Comparison of ENCODE assay signal across 11 mouse cellular contexts in the genomic region with DNA sequence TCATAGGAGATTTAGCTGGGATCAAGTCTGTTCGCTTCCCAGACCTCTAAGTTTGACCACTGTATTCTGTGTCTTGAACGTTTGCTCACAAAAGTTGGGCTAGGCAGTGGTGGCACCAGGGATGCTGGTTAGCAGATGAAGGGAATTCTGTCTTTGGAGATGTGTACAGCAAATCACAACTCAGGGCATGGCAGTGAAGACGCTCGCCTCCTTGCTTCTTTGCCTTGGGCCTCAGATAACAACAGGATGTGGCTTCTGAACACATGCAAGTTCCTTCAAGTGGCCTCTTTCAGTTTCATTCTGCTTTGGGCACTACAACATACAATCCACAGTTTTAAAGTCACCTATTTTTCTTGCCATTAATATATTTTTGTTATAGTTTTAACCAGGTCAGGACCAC. TPM values are rescaled to one million over a fixed set of nuclear protein-coding genes. Genes with fewer than 3 reads are reported as not detected.
A peak's percentile ranks its signal among the peaks of the same experiment; 100 is the strongest.
DNase-seq lines count a peak whose midpoint lies in the region; ATAC-seq and TF ChIP-seq lines count a peak whose summit lies in the region.
"Had no signal": no experiment of that assay in that cellular context is flagged by ENCODE, and none has a peak within 500 bp of the region (broad histone marks: within the 10 kb centered on the region; RNA-seq: fewer than 3 reads in every experiment).

No protein-coding gene starts in this region.

- no peak overlapping the region for H3K4me2 ChIP-seq in heart, embryonic 12.5 days
- H3K4me2 ChIP-seq in forebrain, embryonic 12.5 days: no peak overlapping the region
- no peak overlapping the region for H3K4me2 ChIP-seq in hindbrain, embryonic 16.5 days (ENCODE audit: low read length)
- H3K4me2 ChIP-seq: midbrain, embryonic 15.5 days had no signal

- peaks cover 53% of the 10 kb centered on the region for H3K4me1 ChIP-seq in heart, embryonic 12.5 days (replicated peaks)
- H3K4me1 ChIP-seq in forebrain, embryonic 12.5 days: peaks cover 7% of the 10 kb centered on the region; the same call in 1 of the 2 replicates
- peaks cover 8% of the 10 kb centered on the region for H3K4me1 ChIP-seq in cerebellum, adult 2 months (ENCODE audit: control insufficient read depth, insufficient read depth, low read length)
- H3K4me1 ChIP-seq in hindbrain, embryonic 16.5 days (ENCODE audit: control insufficient read depth, insufficient read depth, low read depth, low read length): peaks cover 8% of the 10 kb centered on the region
- H3K4me1 ChIP-seq: midbrain, embryonic 15.5 days had no signal

- no peak overlapping the region for H3K4me3 ChIP-seq in heart, embryonic 12.5 days
- H3K4me3 ChIP-seq in forebrain, embryonic 12.5 days (replicated peaks): no peak overlapping the region
- H3K4me3 ChIP-seq in cerebellum, adult 2 months (replicated peaks; ENCODE audit: insufficient read depth, low read depth, low read length): no peak overlapping the region
- H3K4me3 ChIP-seq in hindbrain, embryonic 16.5 days (ENCODE audit: low read length): no peak overlapping the region
- H3K4me3 ChIP-seq: midbrain, embryonic 15.5 days had no signal

- H3K27ac ChIP-seq in heart, embryonic 12.5 days (ENCODE audit: poor library complexity, severe bottlenecking): peak overlapping the region; percentile 36; the same call in 1 of the 2 replicates
- H3K27ac ChIP-seq in forebrain, embryonic 12.5 days: no peak overlapping the region
- no peak overlapping the region for H3K27ac ChIP-seq in cerebellum, adult 2 months (ENCODE audit: insufficient read depth, low read length)
- no peak overlapping the region for H3K27ac ChIP-seq in hindbrain, embryonic 16.5 days (ENCODE audit: low read depth, low read length)
- H3K27ac ChIP-seq: midbrain, embryonic 15.5 days had no signal

- no peaks in the 10 kb centered on the region for H3K36me3 ChIP-seq in heart, embryonic 12.5 days
- no peaks in the 10 kb centered on the region for H3K36me3 ChIP-seq in forebrain, embryonic 12.5 days (replicated peaks)
- H3K36me3 ChIP-seq in hindbrain, embryonic 16.5 days (ENCODE audit: control insufficient read depth, insufficient read depth, low read length): no peaks in the 10 kb centered on the region
- H3K36me3 ChIP-seq: midbrain, embryonic 15.5 days had no signal

- TF ChIP-seq POLR2A in cerebellum, adult 2 months (IDR thresholded peaks at IDR 0.05; ENCODE audit: borderline replicate concordance, insufficient read depth, low read length): no peak

- ATAC-seq in heart, embryonic 12.5 days (ENCODE audit: insufficient number of reproducible peaks, low FRiP score): no peak
- peak; percentile 53; the same call in 1 of the 2 replicates for ATAC-seq in megakaryocyte-erythroid progenitor cell, adult 5-6 weeks (replicated peaks; ENCODE audit: low FRiP score, low TSS enrichment, poor library complexity, severe bottlenecking)
- ATAC-seq in forebrain, embryonic 12.5 days (ENCODE audit: low FRiP score): no peak
- no peak for ATAC-seq in hindbrain, embryonic 16.5 days
- ATAC-seq: midbrain, embryonic 15.5 days had no signal

- H3K9me3 ChIP-seq in heart, embryonic 12.5 days (replicated peaks): no peaks in the 10 kb centered on the region
- no peaks in the 10 kb centered on the region for H3K9me3 ChIP-seq in forebrain, embryonic 12.5 days
- no peaks in the 10 kb centered on the region for H3K9me3 ChIP-seq in hindbrain, embryonic 16.5 days (ENCODE audit: control insufficient read depth, low read length)
- H3K9me3 ChIP-seq: midbrain, embryonic 15.5 days had no signal

- H3K9ac ChIP-seq in heart, embryonic 12.5 days: no peak overlapping the region
- no peak overlapping the region for H3K9ac ChIP-seq in forebrain, embryonic 12.5 days
- no peak overlapping the region for H3K9ac ChIP-seq in hindbrain, embryonic 16.5 days (ENCODE audit: low read depth, low read length)
- H3K9ac ChIP-seq: midbrain, embryonic 15.5 days had no signal

- no peak for TF ChIP-seq CTCF in cerebellum, adult 2 months (IDR thresholded peaks at IDR 0.05; ENCODE audit: borderline replicate concordance, insufficient read depth, low read depth, low read length)

- DNase-seq in spleen, adult 12 weeks (ENCODE audit: low spot score): peak; percentile 22
- DNase-seq in spleen, postnatal 4 days (ENCODE audit: low spot score in 2 of 2): no peak
- DNase-seq in cerebellum, adult 2 months: no peak
- no peak for DNase-seq in adrenal gland, postnatal 36 days

- H3K27me3 ChIP-seq in heart, embryonic 12.5 days (replicated peaks): no peaks in the 10 kb centered on the region
- H3K27me3 ChIP-seq in forebrain, embryonic 12.5 days: no peaks in the 10 kb centered on the region
- no peaks in the 10 kb centered on the region for H3K27me3 ChIP-seq in cerebellum, adult 2 months (ENCODE audit: control insufficient read depth, insufficient read depth, low read length)
- H3K27me3 ChIP-seq in hindbrain, embryonic 16.5 days (replicated peaks; ENCODE audit: control insufficient read depth, insufficient read depth, low read length): no peaks in the 10 kb centered on the region
- H3K27me3 ChIP-seq: midbrain, embryonic 15.5 days had no signal

- WGBS in heart, embryonic 12.5 days: 61% methylated on average over 4 of the region's 4 CpGs
- WGBS in forebrain, embryonic 12.5 days: 84% methylated on average over 4 of the region's 4 CpGs
- 93% methylated on average over 4 of the region's 4 CpGs for WGBS in cerebellum, adult 2 months
- WGBS in hindbrain, embryonic 16.5 days: 95% methylated on average over 4 of the region's 4 CpGs

RNA-seq across cellular contexts. Expression of a gene that starts 19.8 kb away (rescaled TPM):
- polyA plus RNA-seq in heart, embryonic 12.5 days (2016; fragmentation: Nextera tagmentation; extraction: Ambion mirVana): not detected in 2 replicates
- not detected in 2 replicates for total RNA-seq in megakaryocyte-erythroid progenitor cell, adult 5-6 weeks (2014; fragmentation: Nextera tagmentation)
- total RNA-seq in megakaryocyte-erythroid progenitor cell, adult 5-6 weeks (2017): not detected in 2 replicates
- polyA plus RNA-seq in forebrain, embryonic 12.5 days (2016; fragmentation: Nextera tagmentation; extraction: Ambion mirVana): not detected in 2 replicates
- polyA plus RNA-seq in cerebellum, adult 2 months (2012; rRNA removed): not detected in 2 replicates
- not detected in 2 replicates for polyA plus RNA-seq in hindbrain, embryonic 16.5 days (2015; fragmentation: Nextera tagmentation; extraction: Ambion mirVana)
- total RNA-seq in adrenal gland, postnatal 36 days (2021): not detected
- total RNA-seq: left cerebral cortex, postnatal 14 days had no signal
- polyA plus RNA-seq: midbrain, embryonic 15.5 days; stomach, embryonic 14.5 days had no signal
